Mouse (Mus musculus) T-helper 17 cell (primary cell): ENCODE measurements around the gene Armh2.

Experiments
- in situ Hi-C, 2 experiments: fragments of 300-600 bp; cut with MboI, MseI; formaldehyde crosslinking; loops; 1 replicate in 1 of 2; 2 replicates in 1 of 2; pipeline ENCODE4 v1.15.1; 2025; ENCODE audit warnings: high pct_unique_total_duplicates in 2 of 2

Armh2 gene

GRCm38 (mm10) chr13:24741028-24741427 is at the start of gene Armh2:
TSS of gene Armh2 (plus strand) at chr13:24741232.
- in situ Hi-C loops, result no loop called here

GRCm38 (mm10) chr13:24693312-24693711 is 47.7 kb upstream of the Armh2 start:
- in situ Hi-C loops, result loop anchor here in 1 of 2 experiments (5.0 kb wide), 1 partner anchor 356 kb away; no protein-coding TSS in a partner anchor

- in situ Hi-C loops, result no loop called here
Observed at GRCm38 (mm10) chr13:24698746-24699145, 42.3 kb upstream of the Armh2 start.

- in situ Hi-C loops, result no loop called here
Observed at GRCm38 (mm10) chr13:24702128-24702527, 38.9 kb upstream of the Armh2 start.

GRCm38 (mm10) chr13:24709656-24710396 is 31.2 kb upstream of the Armh2 start:
- in situ Hi-C loops, result loop anchor here in 1 of 2 experiments (10.0 kb wide), 1 partner anchor 215 kb away; no protein-coding TSS in a partner anchor

- in situ Hi-C loops, result loop anchor here in 1 of 2 experiments (10.0 kb wide), 1 partner anchor 214 kb away; no protein-coding TSS in a partner anchor
Observed at GRCm38 (mm10) chr13:24710968-24711367, 30.1 kb upstream of the Armh2 start.

GRCm38 (mm10) chr13:24712581-24713130 is 28.4 kb upstream of the Armh2 start:
- in situ Hi-C loops, result loop anchor here in 1 of 2 experiments (10.0 kb wide), 1 partner anchor 212 kb away; no protein-coding TSS in a partner anchor

GRCm38 (mm10) chr13:24713434-24714000 is 27.5 kb upstream of the Armh2 start:
- in situ Hi-C loops, result loop anchor here in 1 of 2 experiments (10.0 kb wide), 1 partner anchor 211 kb away; no protein-coding TSS in a partner anchor

GRCm38 (mm10) chr13:24714360-24714885 is 26.6 kb upstream of the Armh2 start:
- in situ Hi-C loops, result loop anchor here in 1 of 2 experiments (10.0 kb wide), 1 partner anchor 210 kb away; no protein-coding TSS in a partner anchor

GRCm38 (mm10) chr13:24715601-24716000 is 25.4 kb upstream of the Armh2 start:
- in situ Hi-C loops, result loop anchor here in 1 of 2 experiments (10.0 kb wide), 1 partner anchor 209 kb away; no protein-coding TSS in a partner anchor

- in situ Hi-C loops, result loop anchor here in 1 of 2 experiments (10.0 kb wide), 1 partner anchor 208 kb away; no protein-coding TSS in a partner anchor
Observed at GRCm38 (mm10) chr13:24716441-24716840, 24.6 kb upstream of the Armh2 start.

- in situ Hi-C loops, result loop anchor here in 1 of 2 experiments (10.0 kb wide), 1 partner anchor 207 kb away; no protein-coding TSS in a partner anchor
Observed at GRCm38 (mm10) chr13:24717677-24718076, 23.4 kb upstream of the Armh2 start.

- in situ Hi-C loops, result no loop called here
Observed at GRCm38 (mm10) chr13:24721502-24721901, 19.5 kb upstream of the Armh2 start.

- in situ Hi-C loops, result no loop called here
Observed at GRCm38 (mm10) chr13:24723699-24724394, 17.2 kb upstream of the Armh2 start.

- in situ Hi-C loops, result no loop called here
Observed at GRCm38 (mm10) chr13:24724395-24724759, 16.7 kb upstream of the Armh2 start.

- in situ Hi-C loops, result no loop called here
Observed at GRCm38 (mm10) chr13:24729128-24729527, 11.9 kb upstream of the Armh2 start.

GRCm38 (mm10) chr13:24734502-24734901 is 6.5 kb upstream of the Armh2 start:
- in situ Hi-C loops, result loop anchor here in 1 of 2 experiments (10.0 kb wide), 1 partner anchor 390 kb away; no protein-coding TSS in a partner anchor

GRCm38 (mm10) chr13:24735608-24736131 is 5.4 kb upstream of the Armh2 start:
- in situ Hi-C loops, result loop anchor here in 1 of 2 experiments (10.0 kb wide), 1 partner anchor 389 kb away; no protein-coding TSS in a partner anchor

- in situ Hi-C loops, result no loop called here
Observed at GRCm38 (mm10) chr13:24747823-24748222, 6.8 kb downstream of the Armh2 start.

- in situ Hi-C loops, result no loop called here
Observed at GRCm38 (mm10) chr13:24750807-24751206, 9.8 kb downstream of the Armh2 start.

- in situ Hi-C loops, result no loop called here
Observed at GRCm38 (mm10) chr13:24751396-24751795, 10.4 kb downstream of the Armh2 start.
